Mouse (Mus musculus) spleen, adult 18-20 months (tissue): ENCODE measurements around the gene Atp8a2.
"Not testable (repeated sequence)": the region's sequence is repeated elsewhere in the genome, so short reads cannot be mapped to it uniquely, and the experiment has no call there.

Experiments
- DNase-seq, 2 experiments: peaks; one replicate each; pipeline ENCODE4 v3.0.0; 2022; ENCODE audit warnings: mixed read lengths in 2 of 2

Gene Atp8a2

GRCm38 (mm10) chr14:59838446-59839259 is 358.3 kb downstream of the Atp8a2 start:
- not testable (repeated sequence) for DNase-seq

DNA sequence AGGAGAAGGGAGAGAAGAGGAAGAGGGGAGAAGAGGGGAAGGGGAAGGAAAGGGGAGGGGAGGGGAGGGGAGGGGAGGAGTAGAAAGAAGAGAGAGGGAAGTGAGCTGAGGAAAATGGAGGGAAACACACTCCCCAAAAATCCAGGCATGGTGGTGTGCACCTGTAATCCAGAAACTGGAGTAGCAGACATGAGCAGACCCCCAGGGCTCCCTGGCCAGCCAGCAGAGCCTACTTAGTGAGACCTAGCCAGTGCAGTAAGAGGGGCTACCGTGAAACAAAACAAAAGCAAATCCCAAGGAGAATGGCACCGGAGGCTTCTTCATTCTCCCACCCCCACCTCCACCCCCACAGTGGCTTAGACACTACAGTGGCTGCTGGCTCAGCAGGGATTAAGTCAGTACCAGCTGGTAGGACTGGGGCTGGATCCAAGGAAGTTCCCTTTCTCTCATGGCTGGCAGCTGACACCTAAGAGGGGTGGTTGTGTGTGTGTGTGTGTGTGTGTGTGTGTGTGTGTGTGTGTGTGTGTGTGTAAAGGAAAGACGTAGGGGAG is 359.2 kb downstream of the Atp8a2 start:
- DNase-seq: not testable (repeated sequence)

- DNase-seq: no peak
Observed at GRCm38 (mm10) chr14:59836876-59837543, 360.0 kb downstream of the Atp8a2 start.

DNA sequence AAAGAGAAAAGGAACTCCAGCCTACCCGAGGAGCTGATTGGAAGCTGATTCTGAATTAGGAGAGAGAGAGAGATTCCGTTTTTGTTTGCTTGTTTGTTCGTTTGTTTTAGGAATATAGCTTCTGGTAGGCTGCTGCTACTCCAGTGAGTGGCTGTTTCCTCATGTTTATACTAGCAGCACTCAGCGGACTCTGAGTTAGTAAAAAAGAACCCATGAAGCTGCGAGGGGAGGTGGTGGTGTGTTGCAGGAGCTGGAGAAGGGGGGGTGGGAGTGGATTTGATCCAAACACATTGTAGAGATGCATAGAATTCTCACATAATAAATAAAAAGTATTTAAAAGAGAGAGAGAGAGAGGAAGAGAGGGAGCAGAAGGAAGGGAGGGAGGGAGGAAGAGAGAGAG is 367.4 kb downstream of the Atp8a2 start:
- no peak for DNase-seq

DNA sequence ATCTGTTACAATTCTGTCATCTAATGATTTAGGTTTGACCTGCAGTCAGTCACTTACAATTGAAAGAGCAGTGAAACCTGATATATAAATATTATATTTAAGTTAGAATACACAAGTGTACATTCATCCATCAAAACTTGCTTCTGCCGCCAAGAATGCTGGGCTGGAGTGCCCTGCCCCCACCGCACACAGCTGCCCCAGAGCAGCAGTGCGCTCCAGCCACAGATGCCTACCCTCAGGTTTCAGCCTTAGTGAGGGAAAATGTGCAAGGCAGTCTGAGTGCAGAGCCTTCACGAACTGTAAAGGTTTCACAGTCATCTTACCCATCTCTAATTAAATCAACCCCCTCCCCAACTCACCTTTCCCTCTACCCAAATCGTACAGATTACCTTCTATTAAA is 369.6 kb downstream of the Atp8a2 start:
- DNase-seq: no peak

DNA sequence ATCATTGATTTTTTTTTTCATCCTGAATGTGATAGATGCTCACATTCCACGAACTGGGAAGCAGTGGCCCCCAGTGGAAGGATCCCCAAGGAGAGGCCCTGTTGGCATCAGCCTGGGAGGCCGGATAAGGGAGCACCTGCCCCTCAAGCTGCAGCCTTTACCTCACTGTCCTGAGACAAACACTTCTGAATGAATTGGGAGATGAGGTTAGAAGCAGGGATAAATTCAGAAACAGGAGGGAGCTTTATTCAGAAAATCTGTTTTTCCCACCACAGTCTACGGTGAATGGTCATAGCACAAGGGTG is 376.9 kb downstream of the Atp8a2 start:
- DNase-seq: no peak

DNA sequence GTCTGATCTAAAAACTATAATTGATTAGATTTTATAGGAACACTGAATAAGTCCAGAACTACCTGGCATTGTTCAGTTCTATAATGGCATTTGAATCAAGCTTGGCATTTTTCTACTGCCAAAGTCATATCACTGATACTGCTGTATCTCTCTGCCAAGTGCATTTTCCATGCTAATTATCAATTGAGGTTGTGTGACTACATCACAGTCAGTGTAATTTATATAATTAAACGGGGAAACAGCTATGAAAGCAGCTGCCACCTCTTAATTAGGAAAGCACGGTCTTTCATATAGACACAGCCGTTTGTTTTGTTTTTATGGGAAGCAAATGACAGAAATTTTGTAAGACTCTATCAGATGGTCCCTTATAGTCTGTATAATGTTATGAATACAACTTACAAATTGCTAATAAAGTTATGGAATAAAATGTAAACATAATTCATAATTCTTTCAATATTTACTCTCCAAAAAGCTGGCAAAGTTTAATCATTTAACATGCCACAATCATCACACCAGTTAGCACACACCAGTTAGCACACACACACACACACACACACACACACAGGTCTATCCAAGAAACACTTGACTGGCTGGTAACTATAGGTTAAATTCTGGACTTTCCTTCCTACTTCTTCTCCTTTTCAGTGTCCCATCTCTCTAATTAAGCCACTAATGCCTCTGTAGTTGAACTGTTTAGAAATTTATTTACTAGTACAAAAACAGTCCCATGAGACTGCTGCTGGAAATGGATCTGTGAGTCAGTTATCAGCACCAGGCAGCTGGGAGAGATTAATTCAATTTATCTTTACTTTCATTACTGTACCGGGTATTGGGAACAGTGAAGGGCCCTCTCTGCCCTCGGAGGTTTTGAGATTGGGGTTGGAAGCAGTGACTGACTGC is 377.5 kb downstream of the Atp8a2 start:
- DNase-seq: no peak

GRCm38 (mm10) chr14:59810316-59810715 is 386.7 kb downstream of the Atp8a2 start:
- DNase-seq: not testable (repeated sequence)

- no peak for DNase-seq
Observed at GRCm38 (mm10) chr14:59809790-59810189, 387.2 kb downstream of the Atp8a2 start.

DNA sequence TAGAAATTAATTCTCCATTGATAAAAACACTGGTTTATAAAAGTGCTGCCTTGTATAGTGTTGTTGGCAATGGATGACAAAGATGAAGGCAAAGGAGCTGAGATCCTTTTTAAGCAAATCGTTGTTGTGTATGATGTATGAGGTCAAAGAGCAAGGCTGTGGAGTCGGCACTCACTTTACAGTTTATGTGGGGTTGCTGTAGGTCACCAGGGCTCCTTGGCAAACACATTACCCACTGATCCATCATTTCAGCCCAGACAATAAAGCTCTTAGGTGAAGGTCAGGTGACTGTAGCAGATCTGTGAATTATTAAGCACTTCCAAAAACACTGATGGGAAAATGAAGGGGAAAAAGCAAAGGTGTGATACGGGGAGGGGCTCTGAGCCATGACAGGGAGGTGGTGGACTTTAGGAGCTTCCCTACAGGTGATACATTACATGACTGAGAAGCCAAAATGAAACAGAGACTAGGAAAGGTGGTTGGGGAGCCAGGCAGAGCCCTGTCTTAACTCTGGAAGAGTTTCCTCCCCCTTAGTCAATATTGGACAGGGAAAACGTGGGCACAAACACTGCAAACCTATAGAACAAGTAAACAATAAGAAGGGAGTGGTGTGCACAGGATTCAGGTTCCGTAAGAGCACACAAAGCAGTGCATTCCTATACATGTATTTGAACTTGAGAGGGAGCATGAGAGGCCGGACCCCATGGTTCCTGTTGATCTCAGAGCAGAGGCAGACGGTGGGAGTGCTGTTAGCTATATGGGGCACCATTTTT is 389.3 kb downstream of the Atp8a2 start:
- DNase-seq: no peak

DNA sequence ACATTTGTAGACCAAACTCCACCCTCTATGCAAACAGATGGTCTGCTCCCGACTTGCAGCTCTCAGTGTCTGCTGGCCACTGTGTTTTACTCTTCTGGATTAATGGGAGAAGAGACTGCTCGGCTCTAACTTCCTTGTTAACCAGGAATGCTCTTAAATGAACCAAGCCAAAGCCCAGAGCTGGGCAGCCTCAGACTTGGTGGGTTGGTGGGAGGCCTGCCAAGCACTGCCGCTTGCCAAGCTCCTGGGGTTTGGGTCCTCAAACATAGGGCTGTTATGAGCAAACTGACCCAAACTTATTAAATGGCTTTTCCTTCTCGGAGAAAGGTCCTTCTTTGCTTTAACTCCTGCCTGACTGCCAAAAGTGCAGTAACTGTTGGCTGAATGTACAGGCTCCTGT is 390.1 kb downstream of the Atp8a2 start:
- DNase-seq: no peak

GRCm38 (mm10) chr14:59806159-59806558 is 390.8 kb downstream of the Atp8a2 start:
- DNase-seq: no peak

DNA sequence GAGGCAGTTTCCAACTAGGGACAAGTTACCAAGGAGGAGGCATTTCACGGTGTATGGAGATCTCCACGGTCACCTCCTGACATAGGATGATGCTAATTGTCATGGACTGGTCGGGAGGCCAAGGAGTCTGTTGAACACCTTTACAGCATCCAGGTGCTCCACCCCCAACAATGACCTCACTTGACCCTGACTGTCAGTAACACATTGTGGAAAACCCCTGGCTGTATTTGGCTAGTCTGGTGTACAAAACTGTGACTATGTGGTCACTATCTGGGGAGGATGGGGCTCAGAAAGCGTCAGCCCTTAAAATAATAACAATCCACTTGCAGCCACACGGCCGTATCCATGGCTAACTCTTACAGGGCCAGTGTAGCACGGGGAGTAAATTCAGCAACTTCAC is 391.3 kb downstream of the Atp8a2 start:
- no peak for DNase-seq

DNA sequence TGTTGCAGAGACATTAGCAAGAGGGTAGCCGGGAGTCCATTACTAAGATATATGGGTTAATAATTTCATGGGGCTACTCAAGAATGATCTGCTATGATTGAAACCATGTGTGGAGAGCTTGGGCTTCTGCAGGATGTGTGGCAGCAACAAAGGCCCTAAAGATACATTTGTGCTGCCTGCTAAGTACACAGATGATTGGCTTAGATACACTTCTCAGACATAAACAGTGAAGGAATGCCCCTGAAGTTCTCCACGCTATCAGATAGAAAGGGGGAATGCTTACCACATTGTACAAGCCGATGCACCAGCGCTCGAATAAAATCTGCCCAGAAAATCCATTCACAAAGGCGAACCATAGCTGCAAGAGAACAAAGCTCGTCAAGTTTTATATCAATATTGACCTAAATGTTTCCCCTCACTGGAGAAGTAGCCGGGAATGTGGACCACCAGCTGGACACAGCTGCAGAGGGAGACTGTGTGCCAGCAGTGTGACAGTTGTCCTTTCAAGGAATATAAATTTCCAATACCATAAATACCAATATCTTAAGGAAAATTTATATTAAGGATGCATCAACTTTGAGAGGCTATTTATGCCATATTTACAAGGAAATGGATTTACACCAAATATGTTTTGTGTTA is 394.9 kb downstream of the Atp8a2 start:
- no peak for DNase-seq

GRCm38 (mm10) chr14:59799511-59799910 is 397.5 kb downstream of the Atp8a2 start:
- no peak for DNase-seq

GRCm38 (mm10) chr14:59793841-59794240 is 403.1 kb downstream of the Atp8a2 start:
- no peak for DNase-seq

- DNase-seq: no peak
Observed at GRCm38 (mm10) chr14:59783348-59784341, 413.3 kb downstream of the Atp8a2 start.

DNA sequence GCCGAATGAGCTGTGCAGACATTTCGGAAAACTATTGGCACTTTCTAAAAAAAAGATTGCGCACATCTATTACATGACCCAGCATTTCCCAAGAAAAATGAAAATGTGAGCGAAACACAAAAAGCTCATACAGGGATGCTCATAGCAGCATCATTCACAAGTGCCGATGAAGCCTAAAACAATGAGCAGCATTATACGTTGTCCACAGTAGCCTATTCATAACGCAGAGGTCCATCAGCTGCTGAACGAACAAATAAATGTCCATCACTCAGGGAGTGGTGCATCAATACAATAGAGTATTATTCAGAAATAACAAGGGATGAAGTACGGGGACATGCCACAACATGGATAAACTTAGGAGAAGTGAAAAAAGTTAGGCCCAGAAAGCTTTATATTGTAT is 416.6 kb downstream of the Atp8a2 start:
- no peak for DNase-seq

- DNase-seq: no peak
Observed at GRCm38 (mm10) chr14:59762227-59762626, 434.8 kb downstream of the Atp8a2 start.

DNA sequence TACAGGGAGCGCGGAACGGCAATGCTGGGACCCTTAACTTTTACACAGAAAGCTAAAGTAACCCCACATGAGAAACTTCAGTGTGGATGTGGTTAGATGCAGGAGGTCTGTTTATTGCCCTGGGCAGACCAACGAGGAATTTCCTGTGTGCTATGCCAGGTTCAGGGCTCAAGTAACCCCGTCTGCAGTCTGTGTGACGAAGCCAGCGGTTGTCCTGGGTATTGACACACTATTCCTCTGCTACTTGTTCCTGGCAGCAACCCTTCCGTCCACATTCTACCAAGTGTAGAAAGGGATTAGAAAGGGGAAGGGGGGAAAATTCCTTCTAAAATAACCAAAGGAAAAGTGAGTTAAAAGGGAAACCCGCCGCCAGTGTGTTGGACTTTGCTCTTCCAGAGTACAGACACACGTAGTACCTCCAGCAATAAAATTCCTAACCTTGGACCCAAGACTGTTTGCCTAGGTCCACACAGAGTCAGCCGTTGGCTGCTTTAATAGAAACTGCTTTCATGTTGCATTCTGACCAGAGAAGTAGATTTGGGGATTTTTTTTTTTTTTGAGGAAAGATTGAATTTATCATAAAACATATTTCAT is 437.0 kb downstream of the Atp8a2 start:
- no peak for DNase-seq
